Mouse (Mus musculus) spleen, postnatal 14 days (tissue): Measurements from ENCODE around the gene Slc3a1.

Experiments used
- DNase-seq, 2 experiments: peaks; one replicate each; pipeline ENCODE4 v3.0.0; 2021 to 2022; ENCODE audit warnings: low spot score in 2 of 2

Gene Slc3a1

GRCm38 (mm10) chr17:85028093-85028739, at the start of gene Slc3a1:
TSS of gene Slc3a1 (plus strand) at chr17:85028376.
- no peak for DNase-seq

- no peak for DNase-seq
Observed at GRCm38 (mm10) chr17:84981721-84982120, 46.5 kb upstream of the Slc3a1 start.

- DNase-seq: no peak
Observed at GRCm38 (mm10) chr17:84982735-84983134, 45.4 kb upstream of the Slc3a1 start.

GRCm38 (mm10) chr17:84986368-84986767, 41.8 kb upstream of the Slc3a1 start:
- no peak for DNase-seq

GRCm38 (mm10) chr17:84987834-84988410, 40.3 kb upstream of the Slc3a1 start:
- DNase-seq: no peak

GRCm38 (mm10) chr17:84988514-84988913, 39.7 kb upstream of the Slc3a1 start:
- DNase-seq: no peak

- DNase-seq: no peak
Observed at GRCm38 (mm10) chr17:84995844-84996243, 32.3 kb upstream of the Slc3a1 start.

GRCm38 (mm10) chr17:84997639-84998038, 30.5 kb upstream of the Slc3a1 start:
- DNase-seq: no peak

- no peak for DNase-seq
Observed at GRCm38 (mm10) chr17:84999636-85000035, 28.5 kb upstream of the Slc3a1 start.

- no peak for DNase-seq
Observed at GRCm38 (mm10) chr17:85013485-85013884, 14.7 kb upstream of the Slc3a1 start.

- DNase-seq: no peak
Observed at GRCm38 (mm10) chr17:85014632-85015031, 13.5 kb upstream of the Slc3a1 start.

- DNase-seq: no peak
Observed at GRCm38 (mm10) chr17:85018344-85018743, 9.8 kb upstream of the Slc3a1 start.

- no peak for DNase-seq
Observed at GRCm38 (mm10) chr17:85018794-85019193, 9.4 kb upstream of the Slc3a1 start.

- no peak for DNase-seq
Observed at GRCm38 (mm10) chr17:85020343-85020742, 7.8 kb upstream of the Slc3a1 start.

GRCm38 (mm10) chr17:85023247-85024167, 4.7 kb upstream of the Slc3a1 start:
- DNase-seq: peak in 1 of 2 experiments; percentile 30

GRCm38 (mm10) chr17:85024237-85024636, 3.9 kb upstream of the Slc3a1 start:
- no peak for DNase-seq

GRCm38 (mm10) chr17:85025151-85025550, 3.0 kb upstream of the Slc3a1 start:
- DNase-seq: no peak

- no peak for DNase-seq
Observed at GRCm38 (mm10) chr17:85026436-85026835, 1.7 kb upstream of the Slc3a1 start.

GRCm38 (mm10) chr17:85027247-85027646, 929 bp upstream of the Slc3a1 start:
- no peak for DNase-seq

- DNase-seq: no peak
Observed at GRCm38 (mm10) chr17:85028797-85029196, 621 bp downstream of the Slc3a1 start.

- DNase-seq: no peak
Observed at GRCm38 (mm10) chr17:85030651-85031050, 2.5 kb downstream of the Slc3a1 start.

GRCm38 (mm10) chr17:85033087-85033486, 4.9 kb downstream of the Slc3a1 start:
- DNase-seq: no peak

GRCm38 (mm10) chr17:85034068-85034467, 5.9 kb downstream of the Slc3a1 start:
- no peak for DNase-seq
